Mouse (Mus musculus) ES-E14 (cell line): ENCODE results near the gene Gatad2b. TPM values are rescaled to one million over a fixed set of nuclear protein-coding genes. Genes with fewer than 3 reads are reported as not detected.
"Not testable (repeated sequence)": the region's sequence is repeated elsewhere in the genome, so short reads cannot be mapped to it uniquely, and the experiment has no call there.

Source experiments
- DNase-seq: peaks from one replicate; pipeline ENCODE4 v3.0.0-alpha.2; 2013; ENCODE audit warnings: low read depth, low spot score
- H3K27ac ChIP-seq: 2 replicates; pipeline ENCODE4 v1.5.1; 2012; ENCODE audit warnings: low read depth, mild to moderate bottlenecking, low read length, moderate library complexity, mixed read lengths; ENCODE audit not compliant: poor library complexity, insufficient read depth, severe bottlenecking
- H3K36me3 ChIP-seq: 2 replicates; pipeline ENCODE4 v1.6.1; 2012; ENCODE audit warnings: mild to moderate bottlenecking, low read length, moderate library complexity, mixed read lengths; ENCODE audit not compliant: control insufficient read depth, poor library complexity, insufficient read depth, severe bottlenecking
- H3K4me1 ChIP-seq, 2 experiments: fragments of 150-350 bp in 1 of 2; sonication (generic) in 1 of 2; 2 replicates each; pipeline ENCODE4 v1.6.1; 2012; ENCODE audit warnings: low read length in 2 of 2, mild to moderate bottlenecking in 1 of 2, mixed read lengths in 1 of 2; ENCODE audit not compliant: control insufficient read depth in 2 of 2, insufficient read depth in 2 of 2, poor library complexity in 1 of 2
- H3K4me3 ChIP-seq, 2 experiments: fragments of 150-350 bp in 1 of 2; sonication (generic) in 1 of 2; 2 replicates each; pipeline ENCODE4 v1.5.1; 2012; ENCODE audit warnings: low read length in 2 of 2, low read depth in 1 of 2, mild to moderate bottlenecking in 1 of 2, mixed read lengths in 1 of 2; ENCODE audit not compliant: insufficient read depth in 1 of 2, poor library complexity in 1 of 2, severe bottlenecking in 1 of 2
- H3K9ac ChIP-seq: 2 replicates; pipeline ENCODE4 v1.6.1; 2012; ENCODE audit warnings: low read depth, mild to moderate bottlenecking, low read length, mixed read lengths; ENCODE audit not compliant: poor library complexity, insufficient read depth, severe bottlenecking
- H3K9me3 ChIP-seq: fragments of 150-350 bp; sonication (generic); 2 replicates; pipeline ENCODE4 v1.6.1; 2012; ENCODE audit warnings: low read depth, mild to moderate bottlenecking, low read length; ENCODE audit not compliant: control insufficient read depth, insufficient read depth
- CHD2 ChIP-seq: IDR thresholded peaks from 2 replicates; pipeline ENCODE4 v1.6.1; 2014; ENCODE audit warnings: mild to moderate bottlenecking, low read depth, low read length, inconsistent platforms
- HCFC1 ChIP-seq: IDR thresholded peaks from 2 replicates; pipeline ENCODE4 v1.6.1; 2012; ENCODE audit warnings: low read length, inconsistent platforms, borderline replicate concordance; ENCODE audit not compliant: insufficient read depth
- MAFK ChIP-seq: IDR thresholded peaks from 2 replicates; pipeline ENCODE4 v1.6.1; 2014; ENCODE audit warnings: mild to moderate bottlenecking, low read depth, low read length, inconsistent platforms; ENCODE audit not compliant: insufficient read depth
- ZC3H11A ChIP-seq: IDR thresholded peaks from 2 replicates; pipeline ENCODE4 v1.6.1; 2012; ENCODE audit warnings: low read depth, mild to moderate bottlenecking, inconsistent platforms, low read length, borderline replicate concordance
- ZNF384 ChIP-seq: IDR thresholded peaks from 2 replicates; pipeline ENCODE4 v1.6.1; 2012; ENCODE audit warnings: low read depth, low read length, inconsistent platforms
- in situ Hi-C, 2 experiments: fragments of 600-800 bp; cut with MboI; formaldehyde crosslinking; loops; one replicate each; pipeline ENCODE4 v1.15.1; 2025; ENCODE audit warnings: low sequenced_read_pairs in 2 of 2, inconsistent platforms in 1 of 2; ENCODE audit not compliant: unreplicated experiment in 2 of 2
- total RNA-seq: library from RNA; depleted of rRNA; stranded (reverse); fragments of 300-350 nt; gene quantifications from 2 replicates; pipeline ENCODE4 v1.2.3, GENCODE M21; 2012

The Gatad2b gene
- total RNA-seq, 1 experiment = 20.9 TPM

- no peak for DNase-seq
- Histone ChIP-seq H3K9ac (peak overlapping the region; percentile 83), H3K36me3 (peaks cover 11% of the 10 kb centered on the region), H3K27ac (no peak overlapping the region; the same call in 1 of the 2 replicates), H3K4me1 (peaks cover 0 to 5% of the 10 kb centered on the region in 2 experiments; a peak in 2 of 4 replicates), H3K9me3 (no peaks in the 10 kb centered on the region), H3K4me3 (peak overlapping the region; percentile 76 to 93)
- TF ChIP-seq MAFK (no peak), CHD2 (no peak)
- in situ Hi-C loops = no loop called here
These were observed 44.3 kb upstream of the Gatad2b start for GRCm38 (mm10) chr3:90248746-90249100.

GRCm38 (mm10) chr3:90250791-90251190, 42.2 kb upstream of the Gatad2b start:
- DNase-seq = no peak
- peaks cover 11% of the 10 kb centered on the region for H3K36me3 ChIP-seq
- no peak overlapping the region for H3K27ac ChIP-seq
- in situ Hi-C loops = no loop called here
- no peak overlapping the region for H3K9ac ChIP-seq
- no peak overlapping the region for H3K4me3 ChIP-seq
- TF ChIP-seq MAFK = no peak
- no peak for TF ChIP-seq HCFC1
- no peak for TF ChIP-seq ZNF384
- TF ChIP-seq ZC3H11A = no peak
- no peak for TF ChIP-seq CHD2
- no peaks in the 10 kb centered on the region for H3K9me3 ChIP-seq
- H3K4me1 ChIP-seq = peaks cover 4 to 5% of the 10 kb centered on the region in 2 experiments; a peak in 3 of 4 replicates

DNA sequence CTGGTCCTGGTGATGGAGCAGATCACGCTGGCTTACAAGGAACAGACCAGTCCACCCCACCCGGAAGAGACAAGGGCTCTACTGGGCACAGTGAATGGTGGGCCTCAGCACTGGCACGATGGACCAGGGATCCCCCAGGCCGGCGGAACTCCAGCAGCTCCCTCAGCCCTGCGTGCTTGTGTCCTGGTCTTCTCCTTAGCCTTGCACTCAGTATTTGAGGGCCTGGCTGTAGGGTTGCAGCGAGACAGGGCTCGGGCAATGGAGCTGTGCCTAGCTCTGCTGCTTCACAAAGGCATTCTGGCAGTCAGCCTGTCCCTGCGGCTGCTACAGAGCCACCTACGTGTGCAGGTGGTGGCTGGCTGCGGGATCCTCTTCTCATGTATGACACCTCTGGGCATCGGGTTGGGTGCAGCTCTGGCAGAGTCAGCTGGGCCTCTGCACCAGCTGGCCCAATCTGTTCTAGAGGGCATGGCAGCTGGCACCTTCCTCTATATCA, 41.2 kb upstream of the Gatad2b start:
- H3K9ac ChIP-seq, in situ Hi-C loops, H3K4me1 ChIP-seq, H3K9me3 ChIP-seq, DNase-seq, H3K4me3 ChIP-seq, H3K27ac ChIP-seq: not testable (repeated sequence)
- H3K36me3 ChIP-seq = peaks cover 11% of the 10 kb centered on the region

GRCm38 (mm10) chr3:90252659-90253058, 40.3 kb upstream of the Gatad2b start:
- in situ Hi-C loops, H3K4me1 ChIP-seq, H3K27ac ChIP-seq, H3K9ac ChIP-seq, DNase-seq, H3K4me3 ChIP-seq, H3K9me3 ChIP-seq: not testable (repeated sequence)
- H3K36me3 ChIP-seq = peaks cover 15% of the 10 kb centered on the region

GRCm38 (mm10) chr3:90253174-90253573, 39.8 kb upstream of the Gatad2b start:
- DNase-seq = not testable (repeated sequence)

More at GRCm38 (mm10) chr3:90253174-90253573, 39.8 kb upstream of the Gatad2b start:
- H3K4me3 ChIP-seq, H3K9me3 ChIP-seq, in situ Hi-C loops, H3K4me1 ChIP-seq, H3K9ac ChIP-seq, H3K27ac ChIP-seq: not testable (repeated sequence)
- H3K36me3 ChIP-seq = peaks cover 15% of the 10 kb centered on the region
